Mouse (Mus musculus): ENCODE data around the gene Lfng.

DNA sequence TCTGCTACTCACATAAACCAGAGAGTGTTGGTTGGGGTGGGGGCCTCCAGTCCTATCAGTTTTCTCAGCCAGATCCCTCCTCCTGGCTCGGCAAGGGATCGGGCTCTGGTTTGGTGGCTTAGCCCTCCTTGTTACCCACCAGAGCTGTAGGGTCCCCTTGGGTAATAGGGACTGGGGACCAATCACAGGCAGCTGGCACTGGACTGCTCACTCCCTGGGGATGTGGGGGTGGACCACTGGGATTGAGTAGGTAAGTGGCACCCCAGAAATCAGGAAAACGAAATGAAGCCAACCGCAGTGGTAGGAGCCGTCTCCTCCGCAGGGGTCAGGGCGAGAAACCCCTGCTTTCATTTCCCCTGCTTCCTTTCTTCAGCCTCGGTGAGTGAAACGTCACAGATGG is 14.0 kb downstream of the Lfng start:
- TF ChIP-seq CTCF (IDR thresholded peaks at IDR 0.05; ENCODE audit: low read depth), result no peak
- no peak for TF ChIP-seq EP300 (optimal IDR thresholded peaks at IDR 0.05)
